Mouse (Mus musculus): Measurements from ENCODE around the gene Nolc1.

The Nolc1 gene

GRCm38 (mm10) chr19:46075616-46076607 is at the start of gene Nolc1:
Gene Nolc1 (plus strand): TSS chr19:46075863.
- DNase-seq (ENCODE audit: low read depth, low spot score): peak; percentile 99

GRCm38 (mm10) chr19:46026567-46026966 is 49.1 kb upstream of the Nolc1 start:
- DNase-seq (ENCODE audit: low read depth, low spot score): no peak

GRCm38 (mm10) chr19:46028747-46029320 is 46.8 kb upstream of the Nolc1 start:
- peak; percentile 64 for DNase-seq (ENCODE audit: low read depth, low spot score)

GRCm38 (mm10) chr19:46029652-46030051 is 46.0 kb upstream of the Nolc1 start:
- DNase-seq (ENCODE audit: low read depth, low spot score): no peak

- no peak for DNase-seq (ENCODE audit: low read depth, low spot score)
Measured at GRCm38 (mm10) chr19:46030196-46030983, 45.3 kb upstream of the Nolc1 start.

- DNase-seq (ENCODE audit: low read depth, low spot score): no peak
Measured at GRCm38 (mm10) chr19:46031689-46032432, 43.8 kb upstream of the Nolc1 start.

GRCm38 (mm10) chr19:46032731-46033510 is 42.7 kb upstream of the Nolc1 start:
- DNase-seq (ENCODE audit: low read depth, low spot score): no peak

- no peak for DNase-seq (ENCODE audit: low read depth, low spot score)
Measured at GRCm38 (mm10) chr19:46033911-46034310, 41.8 kb upstream of the Nolc1 start.

GRCm38 (mm10) chr19:46035971-46036370 is 39.7 kb upstream of the Nolc1 start:
- DNase-seq (ENCODE audit: low read depth, low spot score): no peak

GRCm38 (mm10) chr19:46036477-46037242 is 39.0 kb upstream of the Nolc1 start:
- DNase-seq (ENCODE audit: low read depth, low spot score): peak; percentile 49

GRCm38 (mm10) chr19:46037243-46037924 is 38.3 kb upstream of the Nolc1 start:
- DNase-seq (ENCODE audit: low read depth, low spot score): peak; percentile 37

GRCm38 (mm10) chr19:46037925-46038850 is 37.5 kb upstream of the Nolc1 start:
- DNase-seq (ENCODE audit: low read depth, low spot score): peak; percentile 28

- DNase-seq (ENCODE audit: low read depth, low spot score): peak; percentile 22
Measured at GRCm38 (mm10) chr19:46038851-46039260, 36.8 kb upstream of the Nolc1 start.

- peak; percentile 86 for DNase-seq (ENCODE audit: low read depth, low spot score)
Measured at GRCm38 (mm10) chr19:46039478-46039877, 36.2 kb upstream of the Nolc1 start.

- no peak for DNase-seq (ENCODE audit: low read depth, low spot score)
Measured at GRCm38 (mm10) chr19:46040149-46040902, 35.3 kb upstream of the Nolc1 start.

GRCm38 (mm10) chr19:46041299-46041932 is 34.2 kb upstream of the Nolc1 start:
- no peak for DNase-seq (ENCODE audit: low read depth, low spot score)

Measured in 3T3-L1 (cell line).